Mouse (Mus musculus) G1E (cell line): ENCODE measurements around the gene Ccdc93. TPM values are rescaled to one million over a fixed set of nuclear protein-coding genes. Genes with fewer than 3 reads are reported as not detected.

Experiments used
- ATAC-seq: 2 replicates; pipeline ENCODE4 v1.8.0; 2016; ENCODE audit warnings: mild to moderate bottlenecking; ENCODE audit not compliant: insufficient number of reproducible peaks, poor library complexity, low FRiP score, severe bottlenecking; ENCODE audit errors: extremely low read depth
- DNase-seq: peaks from one replicate; pipeline ENCODE4 v3.0.0; 2012; ENCODE audit warnings: low spot score
- H3K27me3 ChIP-seq: 2 replicates; pipeline ENCODE4 v1.6.1; 2012; ENCODE audit warnings: mild to moderate bottlenecking, low read length, inconsistent platforms; ENCODE audit not compliant: insufficient read depth
- H3K36me3 ChIP-seq: replicated peaks from 2 replicates; pipeline ENCODE3; 2012; ENCODE audit warnings: mild to moderate bottlenecking, inconsistent platforms
- H3K4me1 ChIP-seq: 2 replicates; pipeline ENCODE4 v1.6.1; 2012; ENCODE audit warnings: low read depth, low read length, inconsistent platforms, mixed read lengths; ENCODE audit not compliant: insufficient read depth
- H3K4me3 ChIP-seq: 2 replicates; pipeline ENCODE4 v1.5.1; 2012; ENCODE audit warnings: low read depth, mild to moderate bottlenecking, inconsistent platforms, low read length, moderate library complexity, mixed read lengths
- H3K9me3 ChIP-seq: replicated peaks from 2 replicates; pipeline ENCODE4 v1.6.1; 2012; ENCODE audit warnings: inconsistent platforms
- CTCF ChIP-seq: IDR thresholded peaks from 2 replicates; pipeline ENCODE4 v1.5.1; 2012; ENCODE audit warnings: low read depth, low read length, inconsistent platforms, mixed read lengths
- GATA1 ChIP-seq: IDR thresholded peaks from 2 replicates; pipeline ENCODE4 v1.6.1; 2012; ENCODE audit warnings: borderline replicate concordance, low read length, inconsistent platforms, mixed read lengths
- GATA2 ChIP-seq: IDR thresholded peaks from 2 replicates; pipeline ENCODE4 v1.6.1; 2012; ENCODE audit warnings: low read depth, low read length, inconsistent platforms, borderline replicate concordance
- POLR2AphosphoS5 ChIP-seq: IDR thresholded peaks from 2 replicates; pipeline ENCODE4 v1.6.1; 2012; ENCODE audit warnings: low read depth, low read length, inconsistent platforms; ENCODE audit not compliant: insufficient replicate concordance
- TAL1 ChIP-seq: conservative IDR thresholded peaks from 2 replicates; pipeline ENCODE4 v1.6.1; 2012; ENCODE audit warnings: low read depth, low read length, inconsistent platforms, mixed read lengths
- polyA plus RNA-seq: library from polyadenylated mRNA; stranded (reverse); fragments of >175 nt; gene quantifications from 2 replicates; pipeline ENCODE4 v1.2.3, GENCODE M21; 2012
- total RNA-seq, 2 experiments: library from RNA; stranded (forward) in 1 of 2; stranded (reverse) in 1 of 2; fragments of 200-1000 nt in 1 of 2; fragments of >200 nt in 1 of 2; fragmentation: Nextera tagmentation in 1 of 2; gene quantifications; 2 replicates each; pipeline ENCODE4 v1.2.3; 2014 to 2017

The Ccdc93 gene
- total and polyA plus RNA-seq, 3 experiments, result 6.4 to 44.7 (median 32.7) TPM

- H3K36me3 ChIP-seq, result peaks cover 99% of the 10 kb centered on the region
- no peaks in the 10 kb centered on the region for H3K9me3 ChIP-seq
- DNase-seq (no peak), ATAC-seq (no peak)
- H3K27me3 ChIP-seq, result no peaks in the 10 kb centered on the region
- TF ChIP-seq POLR2AphosphoS5 (no peak), GATA2 (no peak), TAL1 (no peak), GATA1 (no peak), CTCF (no peak)
- H3K4me3 ChIP-seq, result no peak overlapping the region
- no peaks in the 10 kb centered on the region for H3K4me1 ChIP-seq
Measured at GRCm38 (mm10) chr1:121466276-121466675, 35.4 kb downstream of the Ccdc93 start.

GRCm38 (mm10) chr1:121468271-121468670, 37.4 kb downstream of the Ccdc93 start:
- ATAC-seq (no peak), DNase-seq (no peak)
- H3K4me3 ChIP-seq, result no peak overlapping the region
- H3K4me1 ChIP-seq, result no peaks in the 10 kb centered on the region
- no peaks in the 10 kb centered on the region for H3K27me3 ChIP-seq
- H3K9me3 ChIP-seq, result no peaks in the 10 kb centered on the region
- no peak for TF ChIP-seq CTCF
- TF ChIP-seq TAL1, result no peak
- no peak for TF ChIP-seq GATA2
- no peak for TF ChIP-seq POLR2AphosphoS5
- TF ChIP-seq GATA1, result no peak
- H3K36me3 ChIP-seq, result peaks cover 93% of the 10 kb centered on the region

- peaks cover 89% of the 10 kb centered on the region for H3K36me3 ChIP-seq
- no peak for DNase-seq
- H3K27me3 ChIP-seq, result no peaks in the 10 kb centered on the region
- no peaks in the 10 kb centered on the region for H3K9me3 ChIP-seq
- TF ChIP-seq TAL1, result no peak
- TF ChIP-seq CTCF, result no peak
- no peak for TF ChIP-seq GATA1
- TF ChIP-seq POLR2AphosphoS5, result no peak
- TF ChIP-seq GATA2, result no peak
- no peaks in the 10 kb centered on the region for H3K4me1 ChIP-seq
- no peak for ATAC-seq
- no peak overlapping the region for H3K4me3 ChIP-seq
Measured at GRCm38 (mm10) chr1:121471503-121471902, 40.7 kb downstream of the Ccdc93 start.

GRCm38 (mm10) chr1:121477716-121478115, 46.9 kb downstream of the Ccdc93 start:
- H3K9me3 ChIP-seq, result no peaks in the 10 kb centered on the region
- peaks cover 92% of the 10 kb centered on the region for H3K36me3 ChIP-seq
- no peaks in the 10 kb centered on the region for H3K27me3 ChIP-seq
- no peaks in the 10 kb centered on the region for H3K4me1 ChIP-seq
- TF ChIP-seq TAL1 (no peak), CTCF (no peak)
- ATAC-seq (no peak), DNase-seq (no peak)
- H3K4me3 ChIP-seq, result no peak overlapping the region

- DNase-seq (no peak), ATAC-seq (no peak)
- no peak for TF ChIP-seq GATA2
- Histone ChIP-seq H3K4me3 (no peak overlapping the region), H3K9me3 (no peaks in the 10 kb centered on the region), H3K27me3 (no peaks in the 10 kb centered on the region), H3K4me1 (no peaks in the 10 kb centered on the region), H3K36me3 (peaks cover 96% of the 10 kb centered on the region)
Measured at GRCm38 (mm10) chr1:121478284-121478980, 47.6 kb downstream of the Ccdc93 start.

- Histone ChIP-seq H3K4me3 (no peak overlapping the region), H3K36me3 (peaks cover 87% of the 10 kb centered on the region), H3K4me1 (no peaks in the 10 kb centered on the region), H3K27me3 (no peaks in the 10 kb centered on the region), H3K9me3 (no peaks in the 10 kb centered on the region)
- no peak for TF ChIP-seq TAL1
- TF ChIP-seq GATA2, result no peak
- TF ChIP-seq POLR2AphosphoS5, result no peak
- TF ChIP-seq GATA1, result no peak
- no peak for TF ChIP-seq CTCF
- DNase-seq, result no peak
- no peak for ATAC-seq
Measured at GRCm38 (mm10) chr1:121479403-121479802, 48.6 kb downstream of the Ccdc93 start.

GRCm38 (mm10) chr1:121483091-121483490, 52.2 kb downstream of the Ccdc93 start:
- no peak for DNase-seq
- H3K27me3 ChIP-seq, result no peaks in the 10 kb centered on the region
- H3K4me3 ChIP-seq, result no peak overlapping the region
- no peak for TF ChIP-seq GATA2
- TF ChIP-seq TAL1, result no peak
- H3K9me3 ChIP-seq, result no peaks in the 10 kb centered on the region
- no peaks in the 10 kb centered on the region for H3K4me1 ChIP-seq
- no peak for ATAC-seq
- H3K36me3 ChIP-seq, result peaks cover 83% of the 10 kb centered on the region
